Mouse (Mus musculus) heart, adult 18-20 months (tissue): ENCODE results near the gene 3110082I17Rik. TPM values are rescaled to one million over a fixed set of nuclear protein-coding genes. Genes with fewer than 3 reads are reported as not detected.
A peak's percentile ranks its signal among the peaks of the same experiment; 100 is the strongest.
"Not testable (repeated sequence)": the region's sequence is repeated elsewhere in the genome, so short reads cannot be mapped to it uniquely, and the experiment has no call there.

Experiments
- DNase-seq, 2 experiments: peaks; one replicate each; pipeline ENCODE4 v3.0.0; 2021 to 2022; ENCODE audit warnings: mixed read lengths in 1 of 2
- total RNA-seq, 2 experiments: library from RNA; stranded (reverse); gene quantifications; 2 replicates each; pipeline ENCODE4 v1.2.3; 2021

The 3110082I17Rik gene
- total RNA-seq, 2 experiments from 2014 or later, result 5.6 TPM

GRCm38 (mm10) chr5:139353496-139353895, 106.8 kb downstream of the 3110082I17Rik start:
- DNase-seq, result no peak

GRCm38 (mm10) chr5:139352317-139352716, 108.0 kb downstream of the 3110082I17Rik start, which contains the start of gene Cyp2w1:
Gene Cyp2w1 (plus strand): TSS chr5:139352617.
- DNase-seq, result no peak

GRCm38 (mm10) chr5:139351628-139352027, 108.7 kb downstream of the 3110082I17Rik start:
- no peak for DNase-seq

- DNase-seq, result no peak
Observed at GRCm38 (mm10) chr5:139351134-139351533, 109.2 kb downstream of the 3110082I17Rik start, which contains the start of gene Cox19. Gene Cox19 (minus strand): TSS chr5:139351418.

- DNase-seq, result no peak
Observed at GRCm38 (mm10) chr5:139349713-139350112, 110.6 kb downstream of the 3110082I17Rik start.

GRCm38 (mm10) chr5:139347225-139347624, 113.1 kb downstream of the 3110082I17Rik start:
- no peak for DNase-seq

GRCm38 (mm10) chr5:139345364-139345714, 115.0 kb downstream of the 3110082I17Rik start:
- DNase-seq, result no peak

- peak; percentile 96 to 99 for DNase-seq
Observed at GRCm38 (mm10) chr5:139344687-139345363, 115.5 kb downstream of the 3110082I17Rik start.

GRCm38 (mm10) chr5:139344021-139344686, 116.2 kb downstream of the 3110082I17Rik start:
- peak; percentile 78 to 84 for DNase-seq

- DNase-seq, result no peak
Observed at GRCm38 (mm10) chr5:139338891-139339290, 121.4 kb downstream of the 3110082I17Rik start.

GRCm38 (mm10) chr5:139338403-139338802, 121.9 kb downstream of the 3110082I17Rik start:
- DNase-seq, result no peak

- peak; percentile 43 to 49 for DNase-seq
Observed at GRCm38 (mm10) chr5:139337826-139338370, 122.4 kb downstream of the 3110082I17Rik start.

GRCm38 (mm10) chr5:139335634-139336033, 124.7 kb downstream of the 3110082I17Rik start:
- DNase-seq, result no peak

GRCm38 (mm10) chr5:139334394-139334793, 125.9 kb downstream of the 3110082I17Rik start:
- DNase-seq, result not testable (repeated sequence)

- DNase-seq, result no peak
Observed at GRCm38 (mm10) chr5:139333301-139334013, 126.9 kb downstream of the 3110082I17Rik start.

GRCm38 (mm10) chr5:139332590-139333272, 127.6 kb downstream of the 3110082I17Rik start:
- DNase-seq, result no peak

- peak; percentile 69 to 93 for DNase-seq
Observed at GRCm38 (mm10) chr5:139331742-139332141, 128.6 kb downstream of the 3110082I17Rik start.

GRCm38 (mm10) chr5:139330766-139331165, 129.6 kb downstream of the 3110082I17Rik start:
- DNase-seq, result no peak

- DNase-seq, result no peak
Observed at GRCm38 (mm10) chr5:139327634-139328020, 132.7 kb downstream of the 3110082I17Rik start.

- no peak for DNase-seq
Observed at GRCm38 (mm10) chr5:139326986-139327633, 133.2 kb downstream of the 3110082I17Rik start.

- no peak for DNase-seq
Observed at GRCm38 (mm10) chr5:139326111-139326696, 134.1 kb downstream of the 3110082I17Rik start.
